Mouse (Mus musculus) midbrain, postnatal 0 days (tissue): ENCODE data around the gene Scap. TPM values are rescaled to one million over a fixed set of nuclear protein-coding genes. Genes with fewer than 3 reads are reported as not detected.
A peak's percentile ranks its signal among the peaks of the same experiment; 100 is the strongest.

Experiments used
- ATAC-seq: fragments of 200-750 bp; cut with Nextera tagmentation; 2 replicates; pipeline ENCODE4 v1.8.0; 2017; ENCODE audit warnings: moderate number of reproducible peaks, mild to moderate bottlenecking, moderate TSS enrichment, moderate library complexity; ENCODE audit not compliant: low FRiP score
- DNase-seq: peaks from one replicate; pipeline ENCODE4 v3.0.0-alpha.2; 2015; ENCODE audit warnings: low spot score
- H3K27ac ChIP-seq: fragments of 300-500 bp; sonication (generic); 2 replicates; pipeline ENCODE4 v1.5.1; 2014; ENCODE audit warnings: low read depth, mild to moderate bottlenecking, low read length, mixed read lengths
- H3K27me3 ChIP-seq: fragments of 300-500 bp; sonication (generic); 2 replicates; pipeline ENCODE4 v1.6.1; 2014; ENCODE audit warnings: low read length, control low read depth, mixed read lengths; ENCODE audit not compliant: insufficient read depth
- H3K36me3 ChIP-seq: fragments of 300-500 bp; sonication (generic); 2 replicates; pipeline ENCODE4 v1.6.1; 2014; ENCODE audit warnings: low read length, control low read depth, mixed read lengths; ENCODE audit not compliant: insufficient read depth
- H3K4me1 ChIP-seq: fragments of 300-500 bp; sonication (generic); 2 replicates; pipeline ENCODE4 v1.6.1; 2014; ENCODE audit warnings: mild to moderate bottlenecking, control low read depth, antibody characterized with exemption, low read length, mixed read lengths; ENCODE audit not compliant: insufficient read depth
- H3K4me2 ChIP-seq: fragments of 300-500 bp; sonication (generic); 2 replicates; pipeline ENCODE4 v1.6.1; 2014; ENCODE audit warnings: low read depth, mild to moderate bottlenecking, low read length, mixed read lengths; ENCODE audit not compliant: poor library complexity, severe bottlenecking
- H3K4me3 ChIP-seq: fragments of 300-500 bp; sonication (generic); 2 replicates; pipeline ENCODE4 v1.5.1; 2014; ENCODE audit warnings: low read depth, mild to moderate bottlenecking, low read length, moderate library complexity
- H3K9ac ChIP-seq: fragments of 300-500 bp; sonication (generic); replicated peaks from 2 replicates; pipeline ENCODE4 v1.6.1; 2014; ENCODE audit warnings: mild to moderate bottlenecking, low read length, moderate library complexity, mixed read lengths; ENCODE audit not compliant: poor library complexity, severe bottlenecking
- H3K9me3 ChIP-seq: fragments of 300-500 bp; sonication (generic); 2 replicates; pipeline ENCODE4 v1.6.1; 2016; ENCODE audit warnings: low read length, control low read depth
- CTCF ChIP-seq: IDR thresholded peaks from 2 replicates; pipeline ENCODE4 v1.5.1; 2016; ENCODE audit warnings: antibody characterized with exemption, mild to moderate bottlenecking
- WGBS: fragments of 180-500 bp; shearing (Covaris S2); extraction: QIAGEN DNeasy Blood & Tissue Kit; methylation state at CpG from one replicate; pipeline ENCODE4 v1.1.7; 2014; 5-methylcytosine and 5-hydroxymethylcytosine counted together
- polyA plus RNA-seq: library from polyadenylated mRNA; unstranded; fragments of >200 nt; fragmentation: Nextera tagmentation; extraction: Ambion mirVana; gene quantifications from 2 replicates; pipeline ENCODE4 v1.2.1, GENCODE M21; 2015
- total RNA-seq: library from RNA; depleted of rRNA; stranded (reverse); fragments of >200 nt; gene quantifications from 2 replicates; pipeline ENCODE4 v1.2.3, GENCODE M21; 2014

Scap gene
- total and polyA plus RNA-seq, 2 experiments from 2014 or later: 59.3 to 162 TPM

DNA sequence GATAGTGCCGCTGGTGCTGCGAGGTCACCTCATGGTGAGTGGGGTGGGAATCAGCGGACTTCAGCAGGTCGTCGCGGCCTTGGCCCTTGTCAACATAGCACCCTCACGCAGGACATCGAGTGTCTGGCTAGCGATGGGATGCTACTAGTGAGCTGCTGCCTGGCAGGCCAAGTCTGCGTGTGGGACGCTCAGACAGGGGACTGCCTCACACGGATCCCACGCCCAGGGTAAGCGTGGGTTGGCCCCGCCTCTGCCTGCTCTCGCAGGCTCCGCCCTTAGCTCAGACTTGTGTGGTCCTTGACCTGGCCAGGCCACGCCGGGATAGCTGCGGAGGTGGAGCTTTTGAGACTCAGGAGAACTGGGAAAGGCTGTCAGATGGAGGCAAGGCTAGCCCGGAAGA is 47.6 kb downstream of the Scap start:
- TF ChIP-seq CTCF: no peak
- H3K27ac ChIP-seq: no peak overlapping the region
- H3K4me3 ChIP-seq: no peak overlapping the region
- H3K27me3 ChIP-seq: no peaks in the 10 kb centered on the region
- no peak for ATAC-seq
- no peaks in the 10 kb centered on the region for H3K4me1 ChIP-seq
- H3K36me3 ChIP-seq: peaks cover 87% of the 10 kb centered on the region
- WGBS: 53% methylated on average over 21 of the region's 21 CpGs
- H3K4me2 ChIP-seq: no peak overlapping the region
- H3K9me3 ChIP-seq: no peaks in the 10 kb centered on the region
- DNase-seq: no peak
- no peak overlapping the region for H3K9ac ChIP-seq

DNA sequence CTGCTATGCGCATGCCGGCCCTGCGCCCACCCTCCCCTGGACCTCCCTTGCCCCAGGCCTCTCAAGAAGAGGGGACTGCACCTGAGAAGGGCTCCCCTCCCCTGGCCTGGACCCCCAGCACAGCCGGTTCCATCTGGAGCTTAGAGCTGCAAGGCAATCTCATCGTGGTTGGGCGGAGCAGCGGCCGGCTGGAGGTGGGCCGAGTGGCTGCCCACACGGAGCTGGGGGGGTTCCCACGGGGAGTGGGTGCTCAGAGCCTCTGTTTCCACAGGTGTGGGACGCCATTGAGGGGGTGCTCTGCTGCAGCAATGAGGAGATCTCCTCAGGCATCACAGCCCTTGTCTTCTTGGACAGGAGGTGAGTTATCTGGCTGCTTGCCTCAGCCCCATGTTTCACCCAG is 48.2 kb downstream of the Scap start:
- WGBS: 82% methylated on average over 11 of the region's 12 CpGs
- TF ChIP-seq CTCF: no peak
- Histone ChIP-seq H3K9me3 (no peaks in the 10 kb centered on the region), H3K27me3 (no peaks in the 10 kb centered on the region), H3K4me1 (no peaks in the 10 kb centered on the region), H3K4me3 (no peak overlapping the region), H3K9ac (no peak overlapping the region), H3K36me3 (peaks cover 87% of the 10 kb centered on the region), H3K4me2 (no peak overlapping the region), H3K27ac (0 out of 2 replicates have a peak overlapping the region, but pooled peaks have one; percentile 26)
- no peak for DNase-seq
- no peak for ATAC-seq

DNA sequence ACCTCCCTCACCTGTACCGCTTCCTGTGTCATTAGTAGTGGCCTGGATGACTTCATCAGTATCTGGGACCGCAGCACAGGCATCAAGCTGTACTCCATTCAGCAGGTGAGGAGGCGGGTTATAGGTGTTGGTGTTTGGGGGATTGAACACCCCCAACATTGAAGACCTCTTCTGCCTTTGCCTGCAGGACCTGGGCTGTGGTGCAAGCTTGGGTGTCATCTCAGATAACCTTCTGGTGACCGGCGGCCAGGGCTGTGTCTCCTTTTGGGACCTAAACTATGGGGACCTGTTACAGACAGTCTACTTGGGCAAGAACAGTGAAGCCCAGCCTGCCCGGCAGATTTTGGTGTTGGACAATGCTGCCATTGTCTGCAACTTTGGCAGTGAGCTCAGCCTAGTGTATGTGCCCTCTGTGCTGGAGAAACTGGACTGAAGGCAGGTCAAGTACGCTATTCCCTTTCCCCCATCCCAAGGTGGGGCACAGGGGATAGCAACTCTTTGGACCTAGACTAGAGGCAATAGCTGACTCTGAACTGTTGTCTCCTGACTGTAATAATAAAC is 51.4 kb downstream of the Scap start:
- Histone ChIP-seq H3K4me1 (no peaks in the 10 kb centered on the region), H3K9ac (no peak overlapping the region), H3K4me3 (no peak overlapping the region), H3K36me3 (peaks cover 90% of the 10 kb centered on the region), H3K9me3 (no peaks in the 10 kb centered on the region), H3K4me2 (no peak overlapping the region), H3K27me3 (no peaks in the 10 kb centered on the region), H3K27ac (no peak overlapping the region)
- ATAC-seq (no peak), DNase-seq (no peak)
- 81% methylated on average over 7 of the region's 7 CpGs for WGBS
- no peak for TF ChIP-seq CTCF

DNA sequence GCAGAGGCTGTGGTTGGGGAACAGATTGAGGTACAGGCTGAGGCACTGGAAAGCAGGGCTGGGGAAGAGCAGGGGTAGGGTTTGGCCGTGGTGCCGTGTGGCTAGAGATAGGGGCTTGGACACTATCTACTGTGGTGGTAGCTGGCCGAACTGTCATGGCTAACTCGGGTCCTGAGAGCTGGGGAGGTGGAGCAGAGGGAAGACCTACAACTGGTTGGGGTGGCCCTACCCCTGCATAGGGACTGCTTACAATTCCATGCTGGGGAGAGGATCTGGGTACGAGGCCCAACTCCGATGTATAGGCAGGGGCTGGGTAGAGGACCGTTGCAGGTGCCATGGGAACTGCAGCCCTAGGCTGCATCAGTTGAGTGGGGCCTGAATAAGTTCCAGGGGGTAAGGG is 54.9 kb downstream of the Scap start:
- H3K4me3 ChIP-seq: no peak overlapping the region
- no peaks in the 10 kb centered on the region for H3K27me3 ChIP-seq
- H3K36me3 ChIP-seq: peaks cover 96% of the 10 kb centered on the region
- H3K27ac ChIP-seq: no peak overlapping the region
- no peak for ATAC-seq
- H3K4me2 ChIP-seq: no peak overlapping the region
- no peak overlapping the region for H3K9ac ChIP-seq
- no peak for TF ChIP-seq CTCF
- DNase-seq: no peak
- H3K4me1 ChIP-seq: no peaks in the 10 kb centered on the region
- WGBS: 94% methylated on average over 7 of the region's 7 CpGs
- no peaks in the 10 kb centered on the region for H3K9me3 ChIP-seq

DNA sequence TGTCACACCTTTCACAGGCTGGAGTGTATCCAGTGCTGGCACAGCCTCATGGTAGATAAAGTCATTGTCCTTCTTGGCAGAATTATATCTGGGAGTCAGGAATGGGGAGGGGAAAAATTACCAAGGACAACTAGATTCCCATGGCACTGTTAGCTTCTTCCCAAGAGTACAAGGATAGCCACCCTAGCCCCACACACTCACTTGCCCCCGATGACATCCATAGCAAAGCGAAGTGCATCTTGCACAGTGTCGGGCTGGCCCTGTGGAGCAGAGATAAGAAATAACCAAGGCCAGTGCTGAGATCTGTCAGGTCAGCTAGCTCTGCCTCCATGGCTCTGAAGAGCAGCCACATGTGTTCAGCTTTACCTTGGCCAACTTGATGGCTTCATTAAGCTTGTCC is 57.8 kb downstream of the Scap start:
- TF ChIP-seq CTCF: no peak
- H3K4me2 ChIP-seq: no peak overlapping the region
- peaks cover 90% of the 10 kb centered on the region for H3K36me3 ChIP-seq
- ATAC-seq (no peak), DNase-seq (no peak)
- H3K4me3 ChIP-seq: no peak overlapping the region
- no peak overlapping the region for H3K9ac ChIP-seq
- no peak overlapping the region for H3K27ac ChIP-seq
- H3K27me3 ChIP-seq: no peaks in the 10 kb centered on the region
- 98% methylated on average over 3 of the region's 3 CpGs for WGBS
- no peaks in the 10 kb centered on the region for H3K9me3 ChIP-seq
- no peaks in the 10 kb centered on the region for H3K4me1 ChIP-seq

DNA sequence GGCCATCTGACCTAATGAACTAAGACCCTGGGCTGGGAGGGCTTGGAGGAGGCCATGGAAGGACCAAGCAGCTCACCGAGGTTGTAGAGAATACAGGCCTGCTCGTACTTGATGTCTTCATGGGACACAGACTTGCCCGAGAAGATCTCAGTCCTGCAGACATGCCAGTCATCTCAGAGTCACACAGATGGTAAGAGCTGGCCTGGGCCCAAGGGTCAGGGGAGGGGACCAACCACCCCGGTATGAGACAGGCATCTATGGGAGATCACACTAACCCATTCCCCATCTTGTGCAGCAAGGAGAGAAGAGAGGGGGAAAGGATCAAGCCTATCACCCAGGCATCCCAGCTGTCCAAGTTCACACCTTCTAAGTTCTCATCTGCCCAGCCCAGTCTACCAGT is 60.2 kb downstream of the Scap start:
- no peaks in the 10 kb centered on the region for H3K4me1 ChIP-seq
- no peaks in the 10 kb centered on the region for H3K27me3 ChIP-seq
- no peak for TF ChIP-seq CTCF
- ATAC-seq (no peak), DNase-seq (no peak)
- no peak overlapping the region for H3K27ac ChIP-seq
- 90% methylated on average over 4 of the region's 4 CpGs for WGBS
- H3K36me3 ChIP-seq: peaks cover 79% of the 10 kb centered on the region
- no peak overlapping the region for H3K4me2 ChIP-seq
- no peak overlapping the region for H3K9ac ChIP-seq
- no peaks in the 10 kb centered on the region for H3K9me3 ChIP-seq
- no peak overlapping the region for H3K4me3 ChIP-seq
